In the genomic region with DNA sequence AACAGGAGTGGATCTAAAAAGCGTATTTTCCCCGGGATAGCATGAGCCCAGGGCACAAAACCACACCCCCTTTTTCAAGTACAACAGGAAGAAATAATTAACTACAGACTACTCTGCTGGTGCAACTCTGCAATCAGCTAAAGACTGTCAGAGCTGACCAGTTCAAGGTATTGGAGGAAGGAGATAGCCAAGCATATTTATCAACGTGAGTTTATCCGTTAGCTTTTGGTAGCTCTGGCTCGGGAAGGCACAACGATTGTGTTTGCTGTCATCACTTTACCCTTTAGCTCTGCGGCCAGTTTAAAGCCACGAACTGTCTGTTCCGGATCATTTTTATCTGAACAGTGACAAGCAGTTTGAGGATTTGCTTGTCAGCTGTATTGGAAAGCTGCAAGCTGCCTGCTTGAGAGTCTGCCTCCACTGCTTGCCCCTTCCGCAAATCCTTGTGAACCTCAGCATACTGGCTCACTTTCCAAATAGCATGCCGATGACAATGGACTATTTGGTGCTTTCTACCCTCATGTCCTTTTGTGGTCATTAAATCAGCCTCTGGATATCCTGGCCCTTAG, we compare ENCODE assay signal across 8 mouse cellular contexts.
A peak's percentile ranks its signal among the peaks of the same experiment; 100 is the strongest.
DNase-seq lines count a peak whose midpoint lies in the region; ATAC-seq and TF ChIP-seq lines count a peak whose summit lies in the region.
"Had no signal": no experiment of that assay in that cellular context is flagged by ENCODE, and none has a peak within 500 bp of the region (broad histone marks: within the 10 kb centered on the region; RNA-seq: fewer than 3 reads in every experiment).

No protein-coding gene starts in this region.

- no peak overlapping the region for H3K4me2 ChIP-seq in kidney, postnatal 0 days (ENCODE audit: low read length)
- no peak overlapping the region for H3K4me2 ChIP-seq in kidney, embryonic 14.5 days (replicated peaks; ENCODE audit: low read depth, low read length)

- no peak overlapping the region for H3K4me3 ChIP-seq in kidney, postnatal 0 days (replicated peaks; ENCODE audit: low read depth, low read length)
- H3K4me3 ChIP-seq in kidney, embryonic 14.5 days (ENCODE audit: low read length) = no peak overlapping the region

- no peaks in the 10 kb centered on the region for H3K36me3 ChIP-seq in kidney, postnatal 0 days (ENCODE audit: insufficient read depth, low read length)
- no peaks in the 10 kb centered on the region for H3K36me3 ChIP-seq in kidney, embryonic 14.5 days (ENCODE audit: control insufficient read depth, insufficient read depth, low read length)
- H3K36me3 ChIP-seq: G1E had no signal

- intact Hi-C loops in heart, postnatal 10 days (cut with DNase I) = no loop called here

- no peak for ATAC-seq in kidney, postnatal 0 days (replicated peaks; ENCODE audit: low FRiP score, low read depth)
- no peak for ATAC-seq in kidney, embryonic 14.5 days (ENCODE audit: low FRiP score, low TSS enrichment)
- ATAC-seq in megakaryocyte progenitor cell, adult 5-6 weeks (replicated peaks; ENCODE audit: poor library complexity) = peak; percentile 63

- H3K27ac ChIP-seq in kidney, postnatal 0 days = no peak overlapping the region
- H3K27ac ChIP-seq in kidney, embryonic 14.5 days (ENCODE audit: low read depth, low read length) = no peak overlapping the region

- no peaks in the 10 kb centered on the region for H3K27me3 ChIP-seq in kidney, postnatal 0 days (ENCODE audit: insufficient read depth, low read length)
- H3K27me3 ChIP-seq in kidney, embryonic 14.5 days (ENCODE audit: control insufficient read depth, insufficient read depth, low read length) = no peaks in the 10 kb centered on the region

- no peaks in the 10 kb centered on the region for H3K4me1 ChIP-seq in kidney, postnatal 0 days (replicated peaks; ENCODE audit: insufficient read depth, low read length)
- H3K4me1 ChIP-seq in kidney, embryonic 14.5 days (ENCODE audit: control insufficient read depth, insufficient read depth, low read length) = no peaks in the 10 kb centered on the region

- peak; percentile 25 for DNase-seq in kidney, postnatal 0 days (ENCODE audit: low spot score)
- peak; percentile 7 for DNase-seq in embryo, embryonic 9.5 days (ENCODE audit: extremely low spot score)
- peak; percentile 29 to 36 for DNase-seq in heart, postnatal 10 days
- no peak for DNase-seq in layer of hippocampus, postnatal 10 days (ENCODE audit: low spot score in 2 of 2)
- no peak for DNase-seq in retina, postnatal 1 day

- no peak overlapping the region for H3K9ac ChIP-seq in kidney, postnatal 0 days (ENCODE audit: low read depth, low read length)
- H3K9ac ChIP-seq in kidney, embryonic 14.5 days (ENCODE audit: low read depth, low read length) = no peak overlapping the region

- TF ChIP-seq CTCF in kidney, postnatal 0 days (IDR thresholded peaks at IDR 0.05; ENCODE audit: low read depth) = no peak

- H3K9me3 ChIP-seq in kidney, postnatal 0 days (replicated peaks; ENCODE audit: low read length) = no peaks in the 10 kb centered on the region
- peaks cover 5% of the 10 kb centered on the region for H3K9me3 ChIP-seq in kidney, embryonic 14.5 days (ENCODE audit: control insufficient read depth, low read length)

- WGBS in kidney, postnatal 0 days = 58% methylated on average over 11 of the region's 11 CpGs
- WGBS in kidney, embryonic 14.5 days = 64% methylated on average over 11 of the region's 11 CpGs

Comparison
In these comparisons a context has a peak if more than half of its experiments do, and no peak if none do; other contexts are left out.
1. DNase-seq: peak in kidney, postnatal 0 days (single experiment), embryo, embryonic 9.5 days (single experiment) and heart, postnatal 10 days (2 of 2); none in layer of hippocampus, postnatal 10 days (0 of 2) and retina, postnatal 1 day (single experiment).